Mouse (Mus musculus) testis, adult 2 months (tissue): ENCODE results near the gene Drg2.

ENCODE experiments used
- CTCF ChIP-seq: fragments of 200-500 bp; IDR thresholded peaks from 2 replicates; pipeline ENCODE4 v1.5.1; 2012; ENCODE audit warnings: low read depth, mild to moderate bottlenecking, inconsistent platforms, low read length, moderate library complexity; ENCODE audit not compliant: control insufficient read depth, insufficient read depth, insufficient replicate concordance
- POLR2A ChIP-seq: fragments of 200-500 bp; IDR thresholded peaks from 2 replicates; pipeline ENCODE4 v1.6.1; 2012; ENCODE audit warnings: low read depth, mild to moderate bottlenecking, inconsistent platforms, low read length, moderate library complexity; ENCODE audit not compliant: control insufficient read depth

DNA sequence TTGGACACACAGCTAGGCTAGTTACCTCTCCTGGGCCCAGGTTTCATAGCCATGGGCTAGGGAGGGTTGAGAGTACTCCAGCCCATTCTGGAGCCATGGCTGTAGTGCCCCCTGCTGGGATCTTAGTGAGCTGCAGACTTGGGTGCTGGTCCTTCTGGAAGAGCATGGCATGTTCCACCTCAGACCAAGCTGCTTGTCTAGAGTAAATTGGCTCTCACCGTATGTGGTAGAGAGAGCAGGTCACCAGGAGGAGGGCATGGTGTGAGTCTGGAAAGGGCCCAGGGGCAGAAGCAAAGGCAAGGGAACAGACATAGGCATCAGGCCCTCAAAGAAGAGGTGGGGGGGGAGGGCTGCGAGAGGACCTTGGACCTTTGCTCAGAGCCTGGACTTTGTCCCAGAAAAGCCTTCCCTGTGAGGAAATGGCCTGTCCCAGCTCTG lies 11.6 kb downstream of the Drg2 start:
- TF ChIP-seq POLR2A (no peak), CTCF (peak; percentile 56; the same call in 1 of the 2 replicates)
